ENCODE assay signal across 27 mouse cellular contexts in genomic region chr2:148806696-148807095, GRCm38 (mm10). TPM values are rescaled to one million over a fixed set of nuclear protein-coding genes. Genes with fewer than 3 reads are reported as not detected.
DNase-seq lines count a peak whose midpoint lies in the region; ATAC-seq and TF ChIP-seq lines count a peak whose summit lies in the region.
"Had no signal": no experiment of that assay in that cellular context is flagged by ENCODE, and none has a peak within 500 bp of the region (broad histone marks: within the 10 kb centered on the region; RNA-seq: fewer than 3 reads in every experiment).

No protein-coding gene starts in this region.

- peak; percentile 8 for DNase-seq in embryo, embryonic 11 days
- DNase-seq in embryo, embryonic 9.5 days (ENCODE audit: extremely low spot score) = no peak
- no peak for DNase-seq in kidney, postnatal 4 days
- peak; percentile 6 for DNase-seq in CH12.LX (ENCODE audit: extremely low read depth)
- DNase-seq in ES-E14 (ENCODE audit: low read depth, low spot score) = no peak
- no peak for DNase-seq in thymus, postnatal 0 days (ENCODE audit: low spot score)
- DNase-seq: adrenal gland, postnatal 10 days; cerebellum, adult 18-20 months; cerebellum, adult 9-11 months; cerebellum, postnatal 36 days; gastrocnemius, postnatal 14 days; heart, adult 2 months had no signal

- H3K36me3 ChIP-seq in kidney, embryonic 15.5 days = no peaks in the 10 kb centered on the region
- H3K36me3 ChIP-seq in CH12.LX (replicated peaks in 1 of 2; ENCODE audit: control insufficient read depth in 1 of 2, insufficient read depth in 1 of 2, low read length in 1 of 2) (no peaks in the 10 kb centered on the region), ES-E14 (ENCODE audit: control insufficient read depth, insufficient read depth, low read length, poor library complexity, severe bottlenecking) (no peaks in the 10 kb centered on the region)
- H3K36me3 ChIP-seq: embryonic facial prominence, embryonic 13.5 days; forebrain, embryonic 12.5 days; heart, embryonic 12.5 days; hindbrain, embryonic 10.5 days had no signal

- 35% methylated on average over 6 of the region's 6 CpGs for WGBS in kidney, embryonic 15.5 days

- no peak overlapping the region for H3K4me2 ChIP-seq in kidney, embryonic 15.5 days
- no peak overlapping the region for H3K4me2 ChIP-seq in CH12.LX (ENCODE audit: insufficient read depth, low read depth, poor library complexity, severe bottlenecking)
- H3K4me2 ChIP-seq: embryonic facial prominence, embryonic 13.5 days; forebrain, embryonic 12.5 days; heart, embryonic 12.5 days; hindbrain, embryonic 14.5 days had no signal

- ATAC-seq in kidney, embryonic 15.5 days (replicated peaks; ENCODE audit: low FRiP score) = peak; percentile 67; the same call in 1 of the 2 replicates
- ATAC-seq: activated CD4-positive, CD25-positive, alpha-beta regulatory T cell, adult 4 months; forebrain, embryonic 16.5 days; intestine, embryonic 16.5 days; Patski had no signal

- TF ChIP-seq RAD21 in CH12.LX (IDR thresholded peaks at IDR 0.05; ENCODE audit: low read depth, low read length) = no peak

- no peaks in the 10 kb centered on the region for H3K4me1 ChIP-seq in kidney, embryonic 15.5 days
- H3K4me1 ChIP-seq in CH12.LX (ENCODE audit: control insufficient read depth in 1 of 2, insufficient read depth in 2 of 2) = no peaks in the 10 kb centered on the region
- no peaks in the 10 kb centered on the region for H3K4me1 ChIP-seq in ES-E14 (ENCODE audit: control insufficient read depth in 2 of 2, insufficient read depth in 2 of 2, low read length in 2 of 2, poor library complexity in 1 of 2)
- H3K4me1 ChIP-seq: embryonic facial prominence, embryonic 13.5 days; forebrain, embryonic 12.5 days; hindbrain, embryonic 10.5 days had no signal

- TF ChIP-seq CTCF in CH12.LX (conservative IDR thresholded peaks at IDR 0.05 in 1 of 2, IDR thresholded peaks at IDR 0.05 in 1 of 2; ENCODE audit: low read depth in 2 of 2, low read length in 2 of 2) = no peak

- H3K9me3 ChIP-seq in kidney, embryonic 15.5 days (replicated peaks) = no peaks in the 10 kb centered on the region
- no peaks in the 10 kb centered on the region for H3K9me3 ChIP-seq in CH12.LX (replicated peaks; ENCODE audit: low read length)
- no peaks in the 10 kb centered on the region for H3K9me3 ChIP-seq in ES-E14 (ENCODE audit: control insufficient read depth, insufficient read depth, low read depth, low read length)
- H3K9me3 ChIP-seq: embryonic facial prominence, embryonic 13.5 days; forebrain, embryonic 12.5 days; heart, embryonic 12.5 days; hindbrain, embryonic 10.5 days had no signal

- H3K4me3 ChIP-seq in kidney, embryonic 15.5 days (replicated peaks) = no peak overlapping the region
- H3K4me3 ChIP-seq in CH12.LX (replicated peaks in 1 of 3; ENCODE audit: low read depth in 2 of 3, low read length in 2 of 3, poor library complexity in 1 of 3) = no peak overlapping the region
- H3K4me3 ChIP-seq in ES-E14 (ENCODE audit: insufficient read depth in 1 of 2, low read depth in 1 of 2, low read length in 2 of 2, poor library complexity in 1 of 2, severe bottlenecking in 1 of 2) = no peak overlapping the region
- H3K4me3 ChIP-seq: embryonic facial prominence, embryonic 13.5 days; forebrain, embryonic 12.5 days; heart, adult 2 months; heart, embryonic 12.5 days; hindbrain, embryonic 10.5 days had no signal

- no peak for TF ChIP-seq POLR2A in CH12.LX (IDR thresholded peaks at IDR 0.05; ENCODE audit: low read depth, low read length)

- H3K27me3 ChIP-seq in kidney, embryonic 15.5 days = no peaks in the 10 kb centered on the region
- no peaks in the 10 kb centered on the region for H3K27me3 ChIP-seq in CH12.LX (replicated peaks)
- H3K27me3 ChIP-seq: embryonic facial prominence, embryonic 13.5 days; forebrain, embryonic 12.5 days; heart, embryonic 12.5 days had no signal

- H3K27ac ChIP-seq in kidney, embryonic 15.5 days = no peak overlapping the region
- H3K27ac ChIP-seq in CH12.LX (ENCODE audit: insufficient read depth, low read depth) (no peak overlapping the region), ES-E14 (ENCODE audit: insufficient read depth, low read depth, low read length, poor library complexity, severe bottlenecking) (no peak overlapping the region)
- H3K27ac ChIP-seq: embryonic facial prominence, embryonic 13.5 days; forebrain, embryonic 12.5 days; heart, adult 2 months; hindbrain, embryonic 10.5 days; hindbrain, embryonic 14.5 days had no signal

- no peak overlapping the region for H3K9ac ChIP-seq in kidney, embryonic 15.5 days
- H3K9ac ChIP-seq in CH12.LX (ENCODE audit: insufficient read depth, low read depth) (no peak overlapping the region), ES-E14 (ENCODE audit: insufficient read depth, low read depth, low read length, poor library complexity, severe bottlenecking) (no peak overlapping the region)
- H3K9ac ChIP-seq: embryonic facial prominence, embryonic 13.5 days; forebrain, embryonic 12.5 days; heart, embryonic 12.5 days; hindbrain, embryonic 14.5 days had no signal

- in situ Hi-C loops in CH12.LX (cut with MboI; ENCODE audit: low pct_ligation_motif_present, low pct_unique_long_range_greater_than_20kb, low sequenced_read_pairs) (no loop called here), ES-E14 (cut with MboI; ENCODE audit: low sequenced_read_pairs in 2 of 2, unreplicated experiment in 2 of 2) (no loop called here)

- dilution Hi-C loops in CH12.LX (cut with MboI; ENCODE audit: extremely low pct_ligation_motif_present, extremely low pct_unique_long_range_greater_than_20kb, low sequenced_read_pairs) = no loop called here

- no peak for TF ChIP-seq EP300 in CH12.LX (IDR thresholded peaks at IDR 0.05; ENCODE audit: low read length)

- no peaks in the 10 kb centered on the region for H3K79me2 ChIP-seq in CH12.LX (replicated peaks; ENCODE audit: control insufficient read depth, extremely low read depth, insufficient read depth, poor library complexity, severe bottlenecking)

TF ChIP-seq in CH12.LX, 34 proteins besides CTCF, POLR2A, EP300 and RAD21:
- TF ChIP-seq ETS1 (conservative IDR thresholded peaks at IDR 0.05; ENCODE audit: low read depth, low read length) = no peak
- TF ChIP-seq ELF1 (IDR thresholded peaks at IDR 0.05; ENCODE audit: low read depth, low read length) = no peak
- peak; percentile 94 for TF ChIP-seq MAFK (IDR thresholded peaks at IDR 0.05; ENCODE audit: insufficient replicate concordance, low read length)

TF ChIP-seq in ES-E14, 5 proteins besides CTCF, POLR2A, EP300 and RAD21:
- TF ChIP-seq HCFC1 (IDR thresholded peaks at IDR 0.05; ENCODE audit: borderline replicate concordance, insufficient read depth, low read length) (no peak), CHD2 (IDR thresholded peaks at IDR 0.05; ENCODE audit: low read depth, low read length) (no peak), MAFK (IDR thresholded peaks at IDR 0.05; ENCODE audit: insufficient read depth, low read depth, low read length) (0 out of 2 replicates have a peak, but pooled peaks have one; percentile 38)

RNA-seq across cellular contexts. Expression of gene Cst8, which starts 8.1 kb away (rescaled TPM):
- polyA plus RNA-seq in kidney, embryonic 15.5 days (2015; fragmentation: Nextera tagmentation; extraction: Ambion mirVana) = 0.24 and 0.62 TPM in 2 replicates
- total RNA-seq in CH12.LX (2012; rRNA removed) = not detected in 2 replicates
- total RNA-seq in CH12.LX (2014; rRNA removed) = not detected in 2 replicates
- not detected in 2 replicates for polyA plus RNA-seq in CH12.LX (2012; ENCODE audit: insufficient read length, low read depth)
- total RNA-seq in ES-E14 (2012; rRNA removed) = not detected in 2 replicates
- 0.31 and 0.40 TPM in 2 replicates for polyA plus RNA-seq in thymus, postnatal 0 days (2015; fragmentation: Nextera tagmentation; extraction: Ambion mirVana)
- total RNA-seq: gastrocnemius, postnatal 14 days; heart, adult 2 months; heart, postnatal 25 days; MEL had no signal
- polyA plus RNA-seq: activated CD4-positive, CD25-positive, alpha-beta regulatory T cell, adult 4 months; forebrain, embryonic 12.5 days; forebrain, embryonic 16.5 days; frontal cortex, adult 2 months; heart, adult 2 months; heart, embryonic 12.5 days; heart, embryonic 16.5 days; hindbrain, embryonic 10.5 days; hindbrain, embryonic 14.5 days; Patski had no signal

RNA-seq across cellular contexts. Expression of gene Cst13, which starts 13.2 kb away (rescaled TPM):
- not detected in 2 replicates for polyA plus RNA-seq in kidney, embryonic 15.5 days (2015; fragmentation: Nextera tagmentation; extraction: Ambion mirVana)
- total RNA-seq in CH12.LX (2012; rRNA removed) = not detected in 2 replicates
- not detected in 2 replicates for total RNA-seq in CH12.LX (2014; rRNA removed)
- polyA plus RNA-seq in CH12.LX (2012; ENCODE audit: insufficient read length, low read depth) = not detected in 2 replicates
- not detected in 2 replicates for total RNA-seq in ES-E14 (2012; rRNA removed)
- not detected in 2 replicates for polyA plus RNA-seq in thymus, postnatal 0 days (2015; fragmentation: Nextera tagmentation; extraction: Ambion mirVana)
- total RNA-seq: adrenal gland, postnatal 10 days; gastrocnemius, postnatal 14 days; heart, adult 2 months; heart, postnatal 25 days; MEL had no signal
- polyA plus RNA-seq: activated CD4-positive, CD25-positive, alpha-beta regulatory T cell, adult 4 months; embryonic facial prominence, embryonic 13.5 days; forebrain, embryonic 12.5 days; forebrain, embryonic 16.5 days; frontal cortex, adult 2 months; gonadal fat pad, adult 2 months; heart, adult 2 months; heart, embryonic 12.5 days; heart, embryonic 16.5 days; hindbrain, embryonic 10.5 days; hindbrain, embryonic 14.5 days; intestine, embryonic 16.5 days; Patski had no signal

RNA-seq across cellular contexts. Expression of gene Cst12, which starts 17.5 kb away (rescaled TPM):
- not detected in 2 replicates for polyA plus RNA-seq in kidney, embryonic 15.5 days (2015; fragmentation: Nextera tagmentation; extraction: Ambion mirVana)
- not detected in 2 replicates for total RNA-seq in CH12.LX (2012; rRNA removed)
- total RNA-seq in CH12.LX (2014; rRNA removed) = not detected in 2 replicates
- polyA plus RNA-seq in CH12.LX (2012; ENCODE audit: insufficient read length, low read depth) = not detected in 2 replicates
- total RNA-seq in ES-E14 (2012; rRNA removed) = not detected in 2 replicates
- 0.33 and 0.36 TPM in 2 replicates for polyA plus RNA-seq in thymus, postnatal 0 days (2015; fragmentation: Nextera tagmentation; extraction: Ambion mirVana)
- total RNA-seq: adrenal gland, postnatal 10 days; gastrocnemius, postnatal 14 days; MEL had no signal
- polyA plus RNA-seq: activated CD4-positive, CD25-positive, alpha-beta regulatory T cell, adult 4 months; embryonic facial prominence, embryonic 13.5 days; forebrain, embryonic 12.5 days; forebrain, embryonic 16.5 days; heart, adult 2 months; heart, embryonic 12.5 days; heart, embryonic 16.5 days; hindbrain, embryonic 10.5 days; hindbrain, embryonic 14.5 days; Patski had no signal

RNA-seq across cellular contexts. Expression of gene 8030411F24Rik, which starts 24.9 kb away (rescaled TPM):
- polyA plus RNA-seq in kidney, embryonic 15.5 days (2015; fragmentation: Nextera tagmentation; extraction: Ambion mirVana) = not detected in 2 replicates
- not detected in 2 replicates for total RNA-seq in CH12.LX (2012; rRNA removed)
- not detected in 2 replicates for total RNA-seq in CH12.LX (2014; rRNA removed)
- not detected in 2 replicates for polyA plus RNA-seq in CH12.LX (2012; ENCODE audit: insufficient read length, low read depth)
- total RNA-seq in ES-E14 (2012; rRNA removed) = 1.3 TPM in 1 of 2 replicates, not detected in the other
- polyA plus RNA-seq in thymus, postnatal 0 days (2015; fragmentation: Nextera tagmentation; extraction: Ambion mirVana) = not detected in 2 replicates
- total RNA-seq: adrenal gland, postnatal 10 days; gastrocnemius, postnatal 14 days; heart, adult 2 months; heart, postnatal 25 days; MEL had no signal
- polyA plus RNA-seq: activated CD4-positive, CD25-positive, alpha-beta regulatory T cell, adult 4 months; embryonic facial prominence, embryonic 13.5 days; forebrain, embryonic 12.5 days; forebrain, embryonic 16.5 days; frontal cortex, adult 2 months; gonadal fat pad, adult 2 months; heart, adult 2 months; heart, embryonic 12.5 days; heart, embryonic 16.5 days; hindbrain, embryonic 10.5 days; hindbrain, embryonic 14.5 days; intestine, embryonic 16.5 days; Patski had no signal

RNA-seq across cellular contexts. Expression of gene Cst9, which starts 28.3 kb away (rescaled TPM):
- not detected in 2 replicates for polyA plus RNA-seq in kidney, embryonic 15.5 days (2015; fragmentation: Nextera tagmentation; extraction: Ambion mirVana)
- total RNA-seq in CH12.LX (2012; rRNA removed) (not detected in 2 replicates), CH12.LX (2014; rRNA removed) (not detected in 2 replicates), ES-E14 (2012; rRNA removed) (not detected in 2 replicates)
- polyA plus RNA-seq in CH12.LX (2012; ENCODE audit: insufficient read length, low read depth) = not detected in 2 replicates
- polyA plus RNA-seq in thymus, postnatal 0 days (2015; fragmentation: Nextera tagmentation; extraction: Ambion mirVana) = 0.42 and 0.90 TPM in 2 replicates
- total RNA-seq: adrenal gland, postnatal 10 days; gastrocnemius, postnatal 14 days; heart, adult 2 months; MEL had no signal
- polyA plus RNA-seq: activated CD4-positive, CD25-positive, alpha-beta regulatory T cell, adult 4 months; embryonic facial prominence, embryonic 13.5 days; forebrain, embryonic 12.5 days; forebrain, embryonic 16.5 days; frontal cortex, adult 2 months; hindbrain, embryonic 10.5 days; hindbrain, embryonic 14.5 days; intestine, embryonic 16.5 days; Patski had no signal

Comparison
In these comparisons a context has a peak if more than half of its experiments do, and no peak if none do; other contexts are left out.
1. DNase-seq: peak in embryo, embryonic 11 days (single experiment) and CH12.LX (single experiment); none in embryo, embryonic 9.5 days (single experiment), kidney, postnatal 4 days (0 of 2), ES-E14 (single experiment) and thymus, postnatal 0 days (single experiment).